Mouse (Mus musculus): ENCODE results near the gene Ugt2b36.

DNA sequence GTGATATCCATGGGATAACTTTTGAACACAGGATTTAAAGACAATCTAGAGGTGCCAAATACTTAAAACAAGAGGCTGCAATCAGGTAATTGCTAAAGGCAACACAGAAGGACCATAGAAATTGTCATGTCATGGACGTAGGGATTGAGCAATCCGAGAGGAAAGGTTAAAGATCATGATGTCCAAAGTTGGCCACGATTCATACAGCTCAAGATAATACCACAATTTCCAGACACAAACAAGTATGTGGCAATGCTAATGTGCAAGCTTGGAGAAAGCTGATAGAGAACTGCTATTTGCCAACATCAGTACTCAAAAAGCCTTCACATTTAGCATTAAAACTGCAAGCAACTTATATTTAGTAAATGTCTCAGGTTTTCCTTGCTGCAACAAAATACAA, 65.0 kb downstream of the Ugt2b36 start:
- no peak for TF ChIP-seq MYOG (IDR thresholded peaks at IDR 0.05; ENCODE audit: control insufficient read depth in 1 of 3, insufficient read depth in 1 of 3, insufficient read length in 2 of 3, low read depth in 2 of 3)
- TF ChIP-seq SRF (IDR thresholded peaks at IDR 0.05; ENCODE audit: control insufficient read depth, insufficient read length, low read depth) = no peak
- no peak for TF ChIP-seq POLR2AphosphoS2 (IDR thresholded peaks at IDR 0.05; ENCODE audit: insufficient read length, low read depth)
- no peak for TF ChIP-seq TCF12 (IDR thresholded peaks at IDR 0.05; ENCODE audit: insufficient read depth, poor library complexity, severe bottlenecking)
- no peak for TF ChIP-seq POLR2A (IDR thresholded peaks at IDR 0.05; ENCODE audit: insufficient read length, low read depth)
- no peak for TF ChIP-seq CEBPB (IDR thresholded peaks at IDR 0.05; ENCODE audit: insufficient read depth, poor library complexity, severe bottlenecking)
- TF ChIP-seq REST (IDR thresholded peaks at IDR 0.05; ENCODE audit: insufficient read depth, insufficient read length) = no peak

All from myocyte (in vitro differentiated cells).